Mouse (Mus musculus): ENCODE measurements around the gene Gm7073.

Gene Gm7073

GRCm38 (mm10) chrX:60539149-60539548 lies at the start of gene Gm7073:
Gene Gm7073, minus strand, starts transcription at chrX:60539249.
- no peak for DNase-seq (ENCODE audit: low spot score in 2 of 2)

- no peak for DNase-seq (ENCODE audit: low spot score in 2 of 2)
Measured at GRCm38 (mm10) chrX:60570539-60570938, 31.5 kb upstream of the Gm7073 start.

- DNase-seq (ENCODE audit: low spot score in 2 of 2) = no peak
Measured at GRCm38 (mm10) chrX:60569047-60569446, 30.0 kb upstream of the Gm7073 start.

GRCm38 (mm10) chrX:60555242-60555641 lies 16.2 kb upstream of the Gm7073 start:
- DNase-seq (ENCODE audit: low spot score in 2 of 2) = no peak

- peak in 1 of 2 experiments; percentile 2 for DNase-seq (ENCODE audit: low spot score in 2 of 2)
Measured at GRCm38 (mm10) chrX:60547444-60548304, 8.6 kb upstream of the Gm7073 start.

GRCm38 (mm10) chrX:60547098-60547443 lies 8.0 kb upstream of the Gm7073 start:
- DNase-seq (ENCODE audit: low spot score in 2 of 2) = no peak

- DNase-seq (ENCODE audit: low spot score in 2 of 2) = no peak
Measured at GRCm38 (mm10) chrX:60545906-60546305, 6.9 kb upstream of the Gm7073 start.

- no peak for DNase-seq (ENCODE audit: low spot score in 2 of 2)
Measured at GRCm38 (mm10) chrX:60545444-60545843, 6.4 kb upstream of the Gm7073 start.

- DNase-seq (ENCODE audit: low spot score in 2 of 2) = no peak
Measured at GRCm38 (mm10) chrX:60544098-60544497, 5.0 kb upstream of the Gm7073 start.

- no peak for DNase-seq (ENCODE audit: low spot score in 2 of 2)
Measured at GRCm38 (mm10) chrX:60542901-60543300, 3.9 kb upstream of the Gm7073 start.

GRCm38 (mm10) chrX:60503995-60504394 lies 35.1 kb downstream of the Gm7073 start:
- no peak for DNase-seq (ENCODE audit: low spot score in 2 of 2)

GRCm38 (mm10) chrX:60497750-60498149 lies 41.3 kb downstream of the Gm7073 start:
- no peak for DNase-seq (ENCODE audit: low spot score in 2 of 2)

- no peak for DNase-seq (ENCODE audit: low spot score in 2 of 2)
Measured at GRCm38 (mm10) chrX:60495308-60495707, 43.7 kb downstream of the Gm7073 start.

GRCm38 (mm10) chrX:60463786-60464185 lies 75.3 kb downstream of the Gm7073 start:
- DNase-seq (ENCODE audit: low spot score in 2 of 2) = no peak

- no peak for DNase-seq (ENCODE audit: low spot score in 2 of 2)
Measured at GRCm38 (mm10) chrX:60414563-60415111, 124.4 kb downstream of the Gm7073 start.

- no peak for DNase-seq (ENCODE audit: low spot score in 2 of 2)
Measured at GRCm38 (mm10) chrX:60405681-60406080, 133.4 kb downstream of the Gm7073 start.

GRCm38 (mm10) chrX:60404668-60405044 lies 134.4 kb downstream of the Gm7073 start:
- peak; percentile 79 to 82 for DNase-seq (ENCODE audit: low spot score in 2 of 2)

GRCm38 (mm10) chrX:60403764-60404667 lies 135.0 kb downstream of the Gm7073 start:
- peak; percentile 47 to 49 for DNase-seq (ENCODE audit: low spot score in 2 of 2)

- peak in 1 of 2 experiments; percentile 40 for DNase-seq (ENCODE audit: low spot score in 2 of 2)
Measured at GRCm38 (mm10) chrX:60403062-60403763, 135.8 kb downstream of the Gm7073 start.

GRCm38 (mm10) chrX:60394292-60394691 lies 144.8 kb downstream of the Gm7073 start:
- DNase-seq (ENCODE audit: low spot score in 2 of 2) = no peak

- DNase-seq (ENCODE audit: low spot score in 2 of 2) = no peak
Measured at GRCm38 (mm10) chrX:60386852-60387251, 152.2 kb downstream of the Gm7073 start.
